Mouse (Mus musculus) ES-Bruce4 (cell line): ENCODE results near the gene Stkld1.

Experiments
- EP300 ChIP-seq: IDR thresholded peaks from 2 replicates; pipeline ENCODE4 v1.6.1; 2011; ENCODE audit warnings: low read depth, low read length; ENCODE audit not compliant: insufficient read depth
- POLR2A ChIP-seq: IDR thresholded peaks from one replicate; pipeline ENCODE4 v1.8.1; 2011; ENCODE audit warnings: low read length; ENCODE audit not compliant: insufficient read depth

DNA sequence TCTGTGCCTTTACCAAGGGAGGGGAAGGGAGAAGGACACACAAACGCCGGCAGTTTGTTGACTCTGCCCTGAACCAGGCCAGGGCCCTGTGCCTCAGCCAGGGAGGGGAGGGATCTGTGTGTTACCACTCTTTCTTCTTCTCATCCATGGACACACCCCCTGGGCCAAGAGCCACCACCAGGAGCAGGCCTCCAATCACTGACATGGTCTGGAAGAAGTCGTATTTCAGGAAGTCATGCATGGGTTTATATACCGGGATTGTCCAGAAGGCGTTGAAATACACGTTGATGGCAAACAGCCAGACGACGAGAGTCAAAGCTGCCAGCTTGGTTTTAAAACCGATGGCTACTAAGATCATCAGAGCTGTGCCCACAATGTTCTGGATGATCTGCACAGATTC is 12.1 kb upstream of the Stkld1 start:
- TF ChIP-seq EP300 (no peak), POLR2A (no peak)
